Mouse (Mus musculus) CH12.LX (cell line): Measurements from ENCODE around the gene Lpxn.

Experiments used
- POLR2A ChIP-seq: IDR thresholded peaks from 2 replicates; pipeline ENCODE4 v1.6.1; 2011; ENCODE audit warnings: low read depth, mild to moderate bottlenecking, improper control_type of control experiment, low read length
- SIN3A ChIP-seq: IDR thresholded peaks from 2 replicates; pipeline ENCODE4 v1.6.1; 2012; ENCODE audit warnings: low read length, improper control_type of control experiment, inconsistent platforms
- USF1 ChIP-seq: IDR thresholded peaks from 2 replicates; pipeline ENCODE4 v1.6.1; 2014; ENCODE audit warnings: low read depth, mild to moderate bottlenecking, inconsistent platforms, low read length, improper control_type of control experiment

GRCm38 (mm10) chr19:12820383-12820782, 24.4 kb downstream of the Lpxn start:
- no peak for TF ChIP-seq USF1
- TF ChIP-seq SIN3A: no peak
- no peak for TF ChIP-seq POLR2A
